Mouse (Mus musculus) ES-E14 (cell line): ENCODE measurements around the gene Evi5.

Experiments
- MAFK ChIP-seq: IDR thresholded peaks from 2 replicates; pipeline ENCODE4 v1.6.1; 2014; ENCODE audit warnings: mild to moderate bottlenecking, low read depth, low read length, inconsistent platforms; ENCODE audit not compliant: insufficient read depth
- ZNF384 ChIP-seq: IDR thresholded peaks from 2 replicates; pipeline ENCODE4 v1.6.1; 2012; ENCODE audit warnings: low read depth, low read length, inconsistent platforms

DNA sequence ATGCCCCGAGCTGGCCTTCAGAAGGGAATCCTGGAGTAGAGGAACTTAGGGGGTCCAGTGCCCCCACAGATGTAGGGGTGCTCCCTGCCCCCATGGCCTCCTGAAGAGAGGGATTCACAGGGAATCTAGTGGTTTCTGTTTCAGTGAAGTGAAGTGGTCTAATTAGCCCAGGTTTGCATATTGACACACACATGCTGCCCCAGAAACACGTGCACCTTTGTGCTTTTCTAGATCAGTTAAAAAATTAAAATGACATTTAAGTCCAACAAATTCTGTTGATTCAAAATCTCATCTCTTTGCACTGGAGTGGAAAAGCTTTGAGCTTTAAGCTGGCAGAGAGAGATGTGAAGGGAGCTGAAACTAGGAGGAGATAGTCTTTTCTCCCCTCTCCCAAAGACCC is 143.1 kb downstream of the Evi5 start:
- TF ChIP-seq ZNF384 = no peak
- TF ChIP-seq MAFK = no peak
